Mouse (Mus musculus) heart, embryonic 14.5 days (tissue): ENCODE results near the gene Kpna4. TPM values are rescaled to one million over a fixed set of nuclear protein-coding genes. Genes with fewer than 3 reads are reported as not detected.

Source experiments
- polyA plus RNA-seq: library from polyadenylated mRNA; unstranded; fragments of >200 nt; fragmentation: Nextera tagmentation; extraction: Ambion mirVana; gene quantifications from 2 replicates; pipeline ENCODE4 v1.2.1, GENCODE M21; 2014

Kpna4 gene
- polyA plus RNA-seq, 1 experiment from 2014 or later: 31.2 TPM

Other genes with a start within 250 kb of the Kpna4 start
- 9.3 and 9.7 TPM in 2 replicates for gene Ift80, start 122.5 kb downstream of the Kpna4 start, polyA plus RNA-seq
- 150 and 151 TPM in 2 replicates for gene Smc4, start 122.4 kb downstream of the Kpna4 start, polyA plus RNA-seq
- 66.3 and 67.0 TPM in 2 replicates for gene Trim59, start 82.4 kb downstream of the Kpna4 start, polyA plus RNA-seq
- gene Arl14, start 95.3 kb upstream of the Kpna4 start, polyA plus RNA-seq: not detected in 2 replicates
- 10.9 and 12.0 TPM in 2 replicates for gene Ppm1l, start 189.7 kb upstream of the Kpna4 start, polyA plus RNA-seq